Mouse (Mus musculus): ENCODE results near the gene Limch1. TPM values are rescaled to one million over a fixed set of nuclear protein-coding genes. Genes with fewer than 3 reads are reported as not detected.

Gene Limch1
- total and polyA plus RNA-seq, 2 experiments from 2014 or later = 62.8 to 133 TPM

GRCm38 (mm10) chr5:66882718-66883117 lies 137.1 kb downstream of the Limch1 start:
- no peak for TF ChIP-seq CTCF (IDR thresholded peaks at IDR 0.05; ENCODE audit: low read depth)
- H3K36me3 ChIP-seq (ENCODE audit: insufficient read depth) = no peaks in the 10 kb centered on the region
- H3K27ac ChIP-seq (ENCODE audit: low read depth, low read length) = no peak overlapping the region
- 0 out of 2 replicates have a peak, but pooled peaks cover 3% of the 10 kb centered on the region for H3K9me3 ChIP-seq (ENCODE audit: low read length)
- H3K4me1 ChIP-seq (ENCODE audit: insufficient read depth) = no peaks in the 10 kb centered on the region
- H3K27me3 ChIP-seq (ENCODE audit: insufficient read depth, low read length) = no peaks in the 10 kb centered on the region
- no peak overlapping the region for H3K4me3 ChIP-seq (ENCODE audit: low read depth, low read length)
- DNase-seq = no peak
- no peak for ATAC-seq
- no peak overlapping the region for H3K9ac ChIP-seq
- WGBS = 86% methylated on average over 13 of the region's 13 CpGs
- H3K4me2 ChIP-seq (ENCODE audit: low read depth) = no peak overlapping the region

- no peak overlapping the region for H3K4me3 ChIP-seq (ENCODE audit: low read depth, low read length)
- H3K27ac ChIP-seq (ENCODE audit: low read depth, low read length) = no peak overlapping the region
- H3K4me1 ChIP-seq (ENCODE audit: insufficient read depth) = no peaks in the 10 kb centered on the region
- no peak for TF ChIP-seq CTCF (IDR thresholded peaks at IDR 0.05; ENCODE audit: low read depth)
- H3K4me2 ChIP-seq (ENCODE audit: low read depth) = no peak overlapping the region
- H3K9ac ChIP-seq = no peak overlapping the region
- DNase-seq (no peak), ATAC-seq (no peak)
- 87% methylated on average over 4 of the region's 4 CpGs for WGBS
- H3K9me3 ChIP-seq (ENCODE audit: low read length) = 0 out of 2 replicates have a peak, but pooled peaks cover 3% of the 10 kb centered on the region
- no peaks in the 10 kb centered on the region for H3K27me3 ChIP-seq (ENCODE audit: insufficient read depth, low read length)
- H3K36me3 ChIP-seq (ENCODE audit: insufficient read depth) = no peaks in the 10 kb centered on the region
These were observed 138.9 kb downstream of the Limch1 start for GRCm38 (mm10) chr5:66884505-66884904.

GRCm38 (mm10) chr5:66886410-66887120 lies 140.9 kb downstream of the Limch1 start:
- WGBS = 90% methylated on average over 5 of the region's 5 CpGs
- no peaks in the 10 kb centered on the region for H3K4me1 ChIP-seq (ENCODE audit: insufficient read depth)
- no peak for DNase-seq
- H3K27me3 ChIP-seq (ENCODE audit: insufficient read depth, low read length) = no peaks in the 10 kb centered on the region
- H3K4me3 ChIP-seq (ENCODE audit: low read depth, low read length) = no peak overlapping the region
- H3K4me2 ChIP-seq (ENCODE audit: low read depth) = no peak overlapping the region
- H3K27ac ChIP-seq (ENCODE audit: low read depth, low read length) = no peak overlapping the region
- H3K9ac ChIP-seq = no peak overlapping the region
- no peaks in the 10 kb centered on the region for H3K36me3 ChIP-seq (ENCODE audit: insufficient read depth)
- TF ChIP-seq CTCF (IDR thresholded peaks at IDR 0.05; ENCODE audit: low read depth) = no peak
- no peak for ATAC-seq
- H3K9me3 ChIP-seq (ENCODE audit: low read length) = 0 out of 2 replicates have a peak, but pooled peaks cover 3% of the 10 kb centered on the region

GRCm38 (mm10) chr5:66888061-66888460 lies 142.4 kb downstream of the Limch1 start:
- WGBS = 94% methylated on average over 5 of the region's 5 CpGs
- no peak for TF ChIP-seq CTCF (IDR thresholded peaks at IDR 0.05; ENCODE audit: low read depth)
- ATAC-seq = no peak
- H3K4me2 ChIP-seq (ENCODE audit: low read depth) = no peak overlapping the region
- no peaks in the 10 kb centered on the region for H3K27me3 ChIP-seq (ENCODE audit: insufficient read depth, low read length)
- H3K4me1 ChIP-seq (ENCODE audit: insufficient read depth) = no peaks in the 10 kb centered on the region
- H3K9me3 ChIP-seq (ENCODE audit: low read length) = 0 out of 2 replicates have a peak, but pooled peaks cover 3% of the 10 kb centered on the region
- no peak overlapping the region for H3K9ac ChIP-seq
- no peak overlapping the region for H3K4me3 ChIP-seq (ENCODE audit: low read depth, low read length)
- no peak for DNase-seq
- H3K27ac ChIP-seq (ENCODE audit: low read depth, low read length) = no peak overlapping the region
- H3K36me3 ChIP-seq (ENCODE audit: insufficient read depth) = no peaks in the 10 kb centered on the region

GRCm38 (mm10) chr5:66889337-66889736 lies 143.7 kb downstream of the Limch1 start:
- Histone ChIP-seq H3K27ac (ENCODE audit: low read depth, low read length) (peak overlapping the region; percentile 57; the same call in 1 of the 2 replicates), H3K36me3 (ENCODE audit: insufficient read depth) (no peaks in the 10 kb centered on the region), H3K9ac (no peak overlapping the region), H3K4me3 (ENCODE audit: low read depth, low read length) (no peak overlapping the region), H3K4me1 (ENCODE audit: insufficient read depth) (no peaks in the 10 kb centered on the region), H3K4me2 (ENCODE audit: low read depth) (no peak overlapping the region), H3K27me3 (ENCODE audit: insufficient read depth, low read length) (no peaks in the 10 kb centered on the region), H3K9me3 (ENCODE audit: low read length) (0 out of 2 replicates have a peak, but pooled peaks cover 3% of the 10 kb centered on the region)
- TF ChIP-seq CTCF (IDR thresholded peaks at IDR 0.05; ENCODE audit: low read depth) = no peak
- DNase-seq = peak; percentile 90
- 24% methylated on average over 11 of the region's 11 CpGs for WGBS
- ATAC-seq = peak; percentile 98

GRCm38 (mm10) chr5:66895440-66896120 lies 150.0 kb downstream of the Limch1 start:
- Histone ChIP-seq H3K4me3 (ENCODE audit: low read depth, low read length) (no peak overlapping the region), H3K27ac (ENCODE audit: low read depth, low read length) (no peak overlapping the region), H3K4me1 (ENCODE audit: insufficient read depth) (peaks cover 4% of the 10 kb centered on the region; the same call in 1 of the 2 replicates), H3K4me2 (ENCODE audit: low read depth) (no peak overlapping the region), H3K27me3 (ENCODE audit: insufficient read depth, low read length) (no peaks in the 10 kb centered on the region), H3K36me3 (ENCODE audit: insufficient read depth) (no peaks in the 10 kb centered on the region), H3K9ac (no peak overlapping the region), H3K9me3 (ENCODE audit: low read length) (no peaks in the 10 kb centered on the region)
- DNase-seq (no peak), ATAC-seq (no peak)
- no peak for TF ChIP-seq CTCF (IDR thresholded peaks at IDR 0.05; ENCODE audit: low read depth)
- WGBS = 84% methylated on average over 9 of the region's 9 CpGs

GRCm38 (mm10) chr5:66897584-66897983 lies 152.0 kb downstream of the Limch1 start:
- Histone ChIP-seq H3K27me3 (ENCODE audit: insufficient read depth, low read length) (no peaks in the 10 kb centered on the region), H3K9me3 (ENCODE audit: low read length) (no peaks in the 10 kb centered on the region), H3K4me3 (ENCODE audit: low read depth, low read length) (no peak overlapping the region), H3K27ac (ENCODE audit: low read depth, low read length) (no peak overlapping the region), H3K9ac (no peak overlapping the region), H3K4me1 (ENCODE audit: insufficient read depth) (peaks cover 4% of the 10 kb centered on the region; the same call in 1 of the 2 replicates), H3K36me3 (ENCODE audit: insufficient read depth) (no peaks in the 10 kb centered on the region), H3K4me2 (ENCODE audit: low read depth) (no peak overlapping the region)
- ATAC-seq = no peak
- TF ChIP-seq CTCF (IDR thresholded peaks at IDR 0.05; ENCODE audit: low read depth) = no peak
- 87% methylated on average over 5 of the region's 5 CpGs for WGBS
- DNase-seq = no peak
